Mouse (Mus musculus) stomach, adult 2 months (tissue): ENCODE data around the gene Cdhr2. TPM values are rescaled to one million over a fixed set of nuclear protein-coding genes. Genes with fewer than 3 reads are reported as not detected.

ENCODE experiments used
- polyA plus RNA-seq: library from polyadenylated mRNA; depleted of rRNA; stranded (reverse); fragments of >200 nt; gene quantifications from 2 replicates; pipeline ENCODE4 v1.2.3, GENCODE M21; 2012; rRNA removed

Gene Cdhr2
- polyA plus RNA-seq, result 1.3 TPM in 2 replicates

GRCm38 (mm10) chr13:54701243-54701642 is at the start of gene Cdhr2:
Gene Cdhr2 (plus strand): TSS chr13:54701461.

DNA sequence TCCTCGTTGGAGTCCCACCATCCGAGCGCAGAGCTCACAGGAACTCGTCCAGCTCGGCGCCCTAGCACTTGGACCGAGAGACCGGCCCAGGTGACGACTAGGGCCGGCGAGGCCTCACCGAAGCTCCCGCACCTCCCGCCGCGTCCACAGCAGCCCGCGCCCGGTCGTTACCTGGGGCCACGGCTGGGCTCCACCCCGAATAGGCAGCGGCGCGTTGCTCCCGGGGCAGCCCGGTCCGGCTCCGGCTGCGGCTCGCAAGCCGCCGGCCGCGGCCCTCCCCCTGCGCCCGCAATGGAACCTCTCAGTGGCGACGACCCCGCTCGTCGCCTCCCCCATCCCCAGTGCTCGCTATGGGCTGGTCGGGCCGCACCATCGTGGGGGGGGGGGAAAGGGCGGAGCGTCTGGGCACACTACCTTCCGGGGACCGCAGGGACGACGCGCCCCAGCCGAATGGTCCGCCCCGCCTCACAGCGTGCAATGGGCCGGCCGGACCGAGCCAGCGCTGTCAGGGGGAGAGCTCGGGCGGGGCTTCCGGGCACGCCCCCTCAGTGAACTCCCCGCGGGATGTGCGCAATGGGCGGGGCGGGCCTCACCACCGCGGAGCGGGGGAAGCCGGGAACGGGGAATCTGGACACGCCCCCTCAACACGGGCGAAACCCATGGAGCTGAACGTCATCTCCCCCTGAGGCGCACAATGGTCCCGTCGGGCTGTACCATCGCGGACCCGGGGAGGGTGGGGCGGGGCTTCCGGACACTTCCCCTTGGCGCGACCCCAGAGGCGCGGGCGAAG is 7.5 kb upstream of the Cdhr2 start, which contains the start of gene Rnf44:
Gene Rnf44, minus strand, starts transcription at position 350 of the 790 bp plus-strand sequence.

GRCm38 (mm10) chr13:54749864-54750411 is 48.7 kb downstream of the Cdhr2 start, which contains the start of gene Gprin1:
Gene Gprin1 (minus strand): TSS chr13:54749874.

GRCm38 (mm10) chr13:54766192-54766768 is 65.0 kb downstream of the Cdhr2 start, which contains the start of gene Sncb:
Gene Sncb (minus strand): TSS chr13:54766595.

GRCm38 (mm10) chr13:54783698-54784097 is 82.4 kb downstream of the Cdhr2 start, which contains the start of gene Eif4e1b:
Gene Eif4e1b (plus strand): TSS chr13:54783998.

Other genes with a start within 250 kb of the Cdhr2 start
- 8.9 and 16.7 TPM in 2 replicates for gene Thoc3, start 232.6 kb upstream of the Cdhr2 start, polyA plus RNA-seq
- gene Simc1, start 197.7 kb upstream of the Cdhr2 start, polyA plus RNA-seq, result 3.4 and 5.5 TPM in 2 replicates
- 45.2 and 45.4 TPM in 2 replicates for gene 4833439L19Rik, start 136.0 kb upstream of the Cdhr2 start, polyA plus RNA-seq
- gene Arl10, start 126.4 kb upstream of the Cdhr2 start, polyA plus RNA-seq, result 6.0 and 9.4 TPM in 2 replicates
- 1.2 and 1.5 TPM in 2 replicates for gene Nop16, start 111.4 kb upstream of the Cdhr2 start, polyA plus RNA-seq
- gene Higd2a, start 111.3 kb upstream of the Cdhr2 start, polyA plus RNA-seq, result 103 and 105 TPM in 2 replicates
- gene Cltb, start 90.1 kb upstream of the Cdhr2 start, polyA plus RNA-seq, result 76.8 and 94.8 TPM in 2 replicates
- 6.0 and 8.2 TPM in 2 replicates for gene Faf2, start 79.7 kb upstream of the Cdhr2 start, polyA plus RNA-seq
- gene Rnf44, start 7.6 kb upstream of the Cdhr2 start, polyA plus RNA-seq, result 121 and 131 TPM in 2 replicates
- 0.17 and 0.40 TPM in 2 replicates for gene Gprin1, start 48.4 kb downstream of the Cdhr2 start, polyA plus RNA-seq
- 1.0 and 1.6 TPM in 2 replicates for gene Sncb, start 65.1 kb downstream of the Cdhr2 start, polyA plus RNA-seq
- not detected in 2 replicates for gene Eif4e1b, start 82.5 kb downstream of the Cdhr2 start, polyA plus RNA-seq
- gene Tspan17, start 87.9 kb downstream of the Cdhr2 start, polyA plus RNA-seq, result 7.5 and 9.4 TPM in 2 replicates
- gene Unc5a, start 247.9 kb downstream of the Cdhr2 start, polyA plus RNA-seq, result 3.4 and 3.9 TPM in 2 replicates